Comparison of ENCODE assay signal across 8 mouse cellular contexts in genomic region chr7:29818619-29819254, GRCm38 (mm10). TPM values are rescaled to one million over a fixed set of nuclear protein-coding genes. Genes with fewer than 3 reads are reported as not detected.
A peak's percentile ranks its signal among the peaks of the same experiment; 100 is the strongest.
DNase-seq lines count a peak whose midpoint lies in the region; ATAC-seq and TF ChIP-seq lines count a peak whose summit lies in the region.

No protein-coding gene starts in this region.

- H3K27ac ChIP-seq in hindbrain, embryonic 11.5 days (ENCODE audit: low read depth, low read length): no peak overlapping the region
- peak overlapping the region; percentile 32; the same call in 1 of the 2 replicates for H3K27ac ChIP-seq in lung, embryonic 16.5 days (ENCODE audit: low read length)
- no peak overlapping the region for H3K27ac ChIP-seq in thymus, adult 2 months (ENCODE audit: control insufficient read depth, insufficient read depth, low read length)

- peak; percentile 79 for ATAC-seq in hindbrain, embryonic 11.5 days (ENCODE audit: low FRiP score)
- ATAC-seq in lung, embryonic 16.5 days (ENCODE audit: low read depth): peak; percentile 64

- no peaks in the 10 kb centered on the region for H3K36me3 ChIP-seq in hindbrain, embryonic 11.5 days (ENCODE audit: control insufficient read depth, insufficient read depth, low read length)
- H3K36me3 ChIP-seq in lung, embryonic 16.5 days (ENCODE audit: control insufficient read depth, insufficient read depth, low read length): no peaks in the 10 kb centered on the region
- H3K36me3 ChIP-seq in thymus, adult 2 months (ENCODE audit: control insufficient read depth, insufficient read depth, low read length): peaks cover 8% of the 10 kb centered on the region; the same call in 1 of the 2 replicates

- DNase-seq in NIH3T3 (ENCODE audit: low read depth): peak; percentile 83
- peak; percentile 79 for DNase-seq in cerebellum, adult 9-11 months
- peak; percentile 70 to 87 for DNase-seq in frontal cortex, adult 2 months (ENCODE audit: extremely low spot score in 1 of 2, low spot score in 1 of 2)
- peak; percentile 90 for DNase-seq in hindbrain, embryonic 11.5 days (ENCODE audit: low spot score)
- DNase-seq in layer of hippocampus, adult 9-11 months: peak; percentile 81
- peak; percentile 27 for DNase-seq in ovary, adult 18-20 months (ENCODE audit: low spot score)
- DNase-seq in thymus, adult 2 months: peak; percentile 80

- H3K9me3 ChIP-seq in hindbrain, embryonic 11.5 days (ENCODE audit: control insufficient read depth, low read length): no peaks in the 10 kb centered on the region
- H3K9me3 ChIP-seq in lung, embryonic 16.5 days (ENCODE audit: control insufficient read depth, low read length): no peaks in the 10 kb centered on the region

- WGBS in hindbrain, embryonic 11.5 days: 6% methylated on average over 12 of the region's 12 CpGs
- WGBS in lung, embryonic 16.5 days: 4% methylated on average over 12 of the region's 12 CpGs
- 7% methylated on average over 12 of the region's 12 CpGs for WGBS in thymus, adult 2 months

- no peak for TF ChIP-seq POLR2A in thymus, adult 2 months (IDR thresholded peaks at IDR 0.05; ENCODE audit: control insufficient read depth, extremely low read depth, insufficient read depth, low read length, poor library complexity)

- H3K4me1 ChIP-seq in hindbrain, embryonic 11.5 days (replicated peaks; ENCODE audit: control insufficient read depth, insufficient read depth, low read length): no peaks in the 10 kb centered on the region; the same call in none of the 2 replicates
- H3K4me1 ChIP-seq in lung, embryonic 16.5 days (replicated peaks; ENCODE audit: control insufficient read depth, insufficient read depth, low read length): peaks cover 24% of the 10 kb centered on the region
- H3K4me1 ChIP-seq in thymus, adult 2 months (replicated peaks; ENCODE audit: control insufficient read depth, insufficient read depth, low read length): peaks cover 14% of the 10 kb centered on the region

- peak overlapping the region; percentile 61 for H3K4me2 ChIP-seq in hindbrain, embryonic 11.5 days (replicated peaks; ENCODE audit: low read depth, low read length)
- peak overlapping the region; percentile 67 for H3K4me2 ChIP-seq in lung, embryonic 16.5 days (ENCODE audit: low read depth, low read length)

- H3K27me3 ChIP-seq in hindbrain, embryonic 11.5 days (ENCODE audit: control insufficient read depth, insufficient read depth, low read length): no peaks in the 10 kb centered on the region
- no peaks in the 10 kb centered on the region for H3K27me3 ChIP-seq in lung, embryonic 16.5 days (ENCODE audit: control insufficient read depth, insufficient read depth, low read depth, low read length)
- H3K27me3 ChIP-seq in thymus, adult 2 months (ENCODE audit: control insufficient read depth, insufficient read depth, low read length): no peaks in the 10 kb centered on the region

- no peak for TF ChIP-seq CTCF in thymus, adult 2 months (IDR thresholded peaks at IDR 0.05; ENCODE audit: borderline replicate concordance, control insufficient read depth, extremely low read depth, insufficient read depth, low read length, poor library complexity)

- peak overlapping the region; percentile 71 for H3K9ac ChIP-seq in hindbrain, embryonic 11.5 days (ENCODE audit: low read depth, low read length)
- H3K9ac ChIP-seq in lung, embryonic 16.5 days (ENCODE audit: low read length): peak overlapping the region; percentile 75

- peak overlapping the region; percentile 54 for H3K4me3 ChIP-seq in hindbrain, embryonic 11.5 days (ENCODE audit: low read depth, low read length)
- H3K4me3 ChIP-seq in lung, embryonic 16.5 days (ENCODE audit: low read length): peak overlapping the region; percentile 67
- H3K4me3 ChIP-seq in thymus, adult 2 months (ENCODE audit: control insufficient read depth, insufficient read depth, low read length): peak overlapping the region; percentile 72

RNA-seq across cellular contexts. Expression of gene Zfp790, which starts 2.8 kb away (rescaled TPM):
- 9.0 and 10.0 TPM in 2 replicates for polyA plus RNA-seq in frontal cortex, adult 2 months (2012; rRNA removed)
- polyA plus RNA-seq in hindbrain, embryonic 11.5 days (2014; fragmentation: Nextera tagmentation; extraction: Ambion mirVana): 19.7 and 24.7 TPM in 2 replicates
- 15.6 and 16.0 TPM in 2 replicates for polyA plus RNA-seq in lung, embryonic 16.5 days (2015; fragmentation: Nextera tagmentation; extraction: Ambion mirVana)
- 3.4 and 3.5 TPM in 2 replicates for polyA plus RNA-seq in thymus, adult 2 months (2012; rRNA removed)

RNA-seq across cellular contexts. Expression of gene Zfp940, which starts 34.7 kb away (rescaled TPM):
- 11.3 and 11.8 TPM in 2 replicates for polyA plus RNA-seq in frontal cortex, adult 2 months (2012; rRNA removed)
- 10.7 and 12.4 TPM in 2 replicates for polyA plus RNA-seq in hindbrain, embryonic 11.5 days (2014; fragmentation: Nextera tagmentation; extraction: Ambion mirVana)
- polyA plus RNA-seq in lung, embryonic 16.5 days (2015; fragmentation: Nextera tagmentation; extraction: Ambion mirVana): 4.9 and 5.0 TPM in 2 replicates
- polyA plus RNA-seq in thymus, adult 2 months (2012; rRNA removed): 0.89 and 1.0 TPM in 2 replicates

RNA-seq across cellular contexts. Expression of gene Zfp30, which starts 34.9 kb away (rescaled TPM):
- 8.7 and 9.4 TPM in 2 replicates for polyA plus RNA-seq in frontal cortex, adult 2 months (2012; rRNA removed)
- polyA plus RNA-seq in hindbrain, embryonic 11.5 days (2014; fragmentation: Nextera tagmentation; extraction: Ambion mirVana): 8.2 and 8.5 TPM in 2 replicates
- polyA plus RNA-seq in lung, embryonic 16.5 days (2015; fragmentation: Nextera tagmentation; extraction: Ambion mirVana): 6.4 and 6.9 TPM in 2 replicates
- polyA plus RNA-seq in thymus, adult 2 months (2012; rRNA removed): 1.3 and 1.6 TPM in 2 replicates

RNA-seq across cellular contexts. Expression of gene Zfp420, which starts 41.0 kb away (rescaled TPM):
- polyA plus RNA-seq in frontal cortex, adult 2 months (2012; rRNA removed): 14.8 and 15.8 TPM in 2 replicates
- polyA plus RNA-seq in hindbrain, embryonic 11.5 days (2014; fragmentation: Nextera tagmentation; extraction: Ambion mirVana): 11.7 and 13.5 TPM in 2 replicates
- polyA plus RNA-seq in lung, embryonic 16.5 days (2015; fragmentation: Nextera tagmentation; extraction: Ambion mirVana): 6.7 and 8.2 TPM in 2 replicates
- 1.3 and 1.5 TPM in 2 replicates for polyA plus RNA-seq in thymus, adult 2 months (2012; rRNA removed)

RNA-seq across cellular contexts. Expression of gene Zfp84, which starts 50.4 kb away (rescaled TPM):
- polyA plus RNA-seq in frontal cortex, adult 2 months (2012; rRNA removed): 10.1 TPM in 2 replicates
- polyA plus RNA-seq in hindbrain, embryonic 11.5 days (2014; fragmentation: Nextera tagmentation; extraction: Ambion mirVana): 17.9 and 19.1 TPM in 2 replicates
- polyA plus RNA-seq in lung, embryonic 16.5 days (2015; fragmentation: Nextera tagmentation; extraction: Ambion mirVana): 12.8 and 13.7 TPM in 2 replicates
- 8.6 and 9.0 TPM in 2 replicates for polyA plus RNA-seq in thymus, adult 2 months (2012; rRNA removed)

Comparison
In these comparisons a context has a peak if more than half of its experiments do, and no peak if none do; other contexts are left out.
1. DNase-seq: peak in every context shown above with its lines; median percentile 90 in hindbrain, embryonic 11.5 days; 83 in NIH3T3; 81 in layer of hippocampus, adult 9-11 months; 80 in thymus, adult 2 months; 79 in cerebellum, adult 9-11 months; 78 in frontal cortex, adult 2 months; 27 in ovary, adult 18-20 months.